Mouse (Mus musculus): ENCODE data around the gene Mov10l1. TPM values are rescaled to one million over a fixed set of nuclear protein-coding genes. Genes with fewer than 3 reads are reported as not detected.

Gene Mov10l1
- total RNA-seq, 1 experiment: 34.4 TPM

- peaks cover 2% of the 10 kb centered on the region in 2 experiments; a peak in 1 of 4 replicates for H3K4me1 ChIP-seq (ENCODE audit: control insufficient read depth in 2 of 2, insufficient read depth in 2 of 2, low read length in 2 of 2, poor library complexity in 1 of 2)
- TF ChIP-seq ZNF384 (IDR thresholded peaks at IDR 0.05; ENCODE audit: low read depth, low read length) (no peak), ZC3H11A (IDR thresholded peaks at IDR 0.05; ENCODE audit: borderline replicate concordance, low read depth, low read length) (no peak), CHD2 (IDR thresholded peaks at IDR 0.05; ENCODE audit: low read depth, low read length) (no peak), HCFC1 (IDR thresholded peaks at IDR 0.05; ENCODE audit: borderline replicate concordance, insufficient read depth, low read length) (no peak), MAFK (IDR thresholded peaks at IDR 0.05; ENCODE audit: insufficient read depth, low read depth, low read length) (no peak)
- in situ Hi-C loops (cut with MboI; ENCODE audit: low sequenced_read_pairs in 2 of 2, unreplicated experiment in 2 of 2): no loop called here
- H3K9me3 ChIP-seq (ENCODE audit: control insufficient read depth, insufficient read depth, low read depth, low read length): no peaks in the 10 kb centered on the region
- H3K4me3 ChIP-seq (ENCODE audit: insufficient read depth in 1 of 2, low read depth in 1 of 2, low read length in 2 of 2, poor library complexity in 1 of 2, severe bottlenecking in 1 of 2): no peak overlapping the region
- peaks cover 27% of the 10 kb centered on the region; the same call in 1 of the 2 replicates for H3K36me3 ChIP-seq (ENCODE audit: control insufficient read depth, insufficient read depth, low read length, poor library complexity, severe bottlenecking)
- H3K9ac ChIP-seq (ENCODE audit: insufficient read depth, low read depth, low read length, poor library complexity, severe bottlenecking): no peak overlapping the region
- no peak overlapping the region for H3K27ac ChIP-seq (ENCODE audit: insufficient read depth, low read depth, low read length, poor library complexity, severe bottlenecking)
- no peak for DNase-seq (ENCODE audit: low read depth, low spot score)
Observed at GRCm38 (mm10) chr15:89084826-89085225, 102.1 kb downstream of the Mov10l1 start.

DNA sequence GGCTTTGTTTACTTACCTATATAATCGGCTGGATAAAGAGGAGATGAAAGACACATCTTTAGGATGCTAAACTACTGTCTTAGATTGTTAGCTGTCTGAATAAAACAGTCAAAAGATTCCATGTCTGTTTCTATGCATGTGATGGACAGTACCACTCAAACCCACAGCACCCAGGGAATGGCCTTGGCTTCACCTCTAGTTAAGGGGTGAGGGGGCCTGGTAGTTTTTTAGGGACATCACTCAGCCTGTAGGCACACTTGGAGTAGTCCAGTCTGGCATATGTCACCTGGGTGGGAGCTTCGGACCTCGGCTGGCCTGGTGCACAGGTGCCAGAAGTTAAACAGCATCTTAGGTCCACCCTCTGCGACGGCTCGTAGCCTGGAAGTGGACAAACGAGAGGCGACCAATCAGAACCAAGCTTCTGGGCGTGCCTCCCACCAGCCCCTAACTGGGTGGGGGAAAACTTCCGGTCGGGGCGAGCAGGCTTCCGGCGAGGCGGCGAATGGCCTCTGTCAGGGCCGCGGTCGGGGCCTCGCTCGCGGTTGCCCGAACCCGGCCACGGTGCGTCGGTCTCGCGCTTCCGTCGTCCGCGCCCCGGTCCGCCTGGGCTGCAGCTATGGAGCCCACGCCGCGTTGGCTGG is 106.0 kb downstream of the Mov10l1 start, which contains the start of gene Selenoo:
TSS of gene Selenoo (plus strand) at position 478 of the 641 bp plus-strand sequence.
- in situ Hi-C loops (cut with MboI; ENCODE audit: low sequenced_read_pairs in 2 of 2, unreplicated experiment in 2 of 2): no loop called here
- H3K4me3 ChIP-seq (ENCODE audit: insufficient read depth in 1 of 2, low read depth in 1 of 2, low read length in 2 of 2, poor library complexity in 1 of 2, severe bottlenecking in 1 of 2): peak within 1 kb of the TSS; percentile 74 to 78
- no peaks in the 10 kb centered on the region for H3K9me3 ChIP-seq (ENCODE audit: control insufficient read depth, insufficient read depth, low read depth, low read length)
- peaks cover 2 to 3% of the 10 kb centered on the region in 2 experiments; a peak in 1 of 4 replicates for H3K4me1 ChIP-seq (ENCODE audit: control insufficient read depth in 2 of 2, insufficient read depth in 2 of 2, low read length in 2 of 2, poor library complexity in 1 of 2)
- peaks cover 15% of the 10 kb centered on the region; the same call in 1 of the 2 replicates for H3K36me3 ChIP-seq (ENCODE audit: control insufficient read depth, insufficient read depth, low read length, poor library complexity, severe bottlenecking)
- no peak within 1 kb of the TSS for H3K27ac ChIP-seq (ENCODE audit: insufficient read depth, low read depth, low read length, poor library complexity, severe bottlenecking)
- H3K9ac ChIP-seq (ENCODE audit: insufficient read depth, low read depth, low read length, poor library complexity, severe bottlenecking): peak within 1 kb of the TSS; percentile 82
- TF ChIP-seq CHD2 (IDR thresholded peaks at IDR 0.05; ENCODE audit: low read depth, low read length) (no peak), ZNF384 (IDR thresholded peaks at IDR 0.05; ENCODE audit: low read depth, low read length) (no peak), HCFC1 (IDR thresholded peaks at IDR 0.05; ENCODE audit: borderline replicate concordance, insufficient read depth, low read length) (no peak), ZC3H11A (IDR thresholded peaks at IDR 0.05; ENCODE audit: borderline replicate concordance, low read depth, low read length) (no peak), MAFK (IDR thresholded peaks at IDR 0.05; ENCODE audit: insufficient read depth, low read depth, low read length) (no peak)
- peak; percentile 47 for DNase-seq (ENCODE audit: low read depth, low spot score)

DNA sequence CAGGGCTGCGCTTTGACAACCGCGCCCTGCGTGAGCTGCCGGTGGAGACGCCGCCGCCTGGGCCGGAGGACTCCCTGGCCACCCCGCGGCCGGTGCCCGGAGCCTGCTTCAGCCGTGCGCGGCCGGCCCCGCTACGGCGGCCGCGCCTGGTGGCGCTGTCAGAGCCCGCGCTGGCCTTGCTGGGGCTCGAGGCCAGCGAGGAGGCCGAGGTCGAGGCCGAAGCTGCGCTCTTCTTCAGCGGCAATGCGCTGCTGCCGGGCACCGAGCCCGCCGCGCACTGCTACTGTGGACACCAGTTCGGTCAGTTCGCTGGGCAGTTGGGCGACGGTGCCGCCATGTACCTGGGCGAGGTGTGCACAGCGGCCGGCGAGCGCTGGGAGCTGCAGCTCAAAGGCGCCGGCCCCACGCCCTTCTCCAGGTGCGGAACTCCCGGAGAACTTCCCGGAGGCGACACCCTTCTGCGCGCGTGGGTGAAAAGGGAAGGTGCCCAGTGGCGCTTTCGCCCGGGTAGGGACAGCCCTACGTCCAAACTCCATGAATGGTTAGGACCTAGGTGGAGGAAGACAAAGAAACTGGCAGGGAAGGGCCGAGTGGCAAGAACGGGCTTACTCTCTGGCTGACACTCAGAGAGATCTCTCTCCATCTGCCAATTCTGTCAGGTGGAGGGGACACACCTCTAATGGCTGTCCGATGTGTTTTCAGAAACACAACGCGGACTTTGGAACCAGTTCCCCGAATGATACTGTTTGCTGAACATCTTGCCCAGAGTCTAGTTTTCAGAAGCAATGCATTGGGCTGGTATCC is 106.7 kb downstream of the Mov10l1 start:
- peak overlapping the region; percentile 74 to 78 for H3K4me3 ChIP-seq (ENCODE audit: insufficient read depth in 1 of 2, low read depth in 1 of 2, low read length in 2 of 2, poor library complexity in 1 of 2, severe bottlenecking in 1 of 2)
- in situ Hi-C loops (cut with MboI; ENCODE audit: low sequenced_read_pairs in 2 of 2, unreplicated experiment in 2 of 2): no loop called here
- peak overlapping the region; percentile 82 for H3K9ac ChIP-seq (ENCODE audit: insufficient read depth, low read depth, low read length, poor library complexity, severe bottlenecking)
- H3K4me1 ChIP-seq (ENCODE audit: control insufficient read depth in 2 of 2, insufficient read depth in 2 of 2, low read length in 2 of 2, poor library complexity in 1 of 2): peaks cover 2 to 3% of the 10 kb centered on the region in 2 experiments; a peak in 1 of 4 replicates
- H3K36me3 ChIP-seq (ENCODE audit: control insufficient read depth, insufficient read depth, low read length, poor library complexity, severe bottlenecking): peaks cover 12% of the 10 kb centered on the region; the same call in 1 of the 2 replicates
- H3K27ac ChIP-seq (ENCODE audit: insufficient read depth, low read depth, low read length, poor library complexity, severe bottlenecking): no peak overlapping the region
- DNase-seq (ENCODE audit: low read depth, low spot score): no peak
- no peak for TF ChIP-seq MAFK (IDR thresholded peaks at IDR 0.05; ENCODE audit: insufficient read depth, low read depth, low read length)
- TF ChIP-seq ZC3H11A (IDR thresholded peaks at IDR 0.05; ENCODE audit: borderline replicate concordance, low read depth, low read length): no peak
- no peak for TF ChIP-seq HCFC1 (IDR thresholded peaks at IDR 0.05; ENCODE audit: borderline replicate concordance, insufficient read depth, low read length)
- TF ChIP-seq ZNF384 (IDR thresholded peaks at IDR 0.05; ENCODE audit: low read depth, low read length): no peak
- no peak for TF ChIP-seq CHD2 (IDR thresholded peaks at IDR 0.05; ENCODE audit: low read depth, low read length)
- H3K9me3 ChIP-seq (ENCODE audit: control insufficient read depth, insufficient read depth, low read depth, low read length): no peaks in the 10 kb centered on the region

DNA sequence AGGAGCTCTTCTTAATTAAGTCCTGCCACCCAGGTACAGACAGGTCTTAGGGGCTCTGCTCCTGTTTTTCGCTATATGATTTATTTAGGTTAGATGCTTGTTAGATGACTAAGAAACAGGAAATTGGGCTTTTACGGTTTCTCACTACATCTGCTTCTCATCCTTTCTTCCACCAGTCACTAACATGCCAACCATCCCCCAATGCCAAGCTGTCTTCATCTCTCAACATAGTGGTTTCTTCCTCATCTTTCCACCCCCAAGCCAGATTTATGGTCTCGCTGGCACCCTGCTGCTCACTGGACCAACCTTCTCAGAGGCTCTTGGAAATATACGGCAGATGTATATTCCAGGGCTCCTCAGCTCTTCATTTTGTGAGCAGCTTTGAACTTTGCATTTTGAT is 108.0 kb downstream of the Mov10l1 start:
- peaks cover 6% of the 10 kb centered on the region; the same call in 1 of the 2 replicates for H3K36me3 ChIP-seq (ENCODE audit: control insufficient read depth, insufficient read depth, low read length, poor library complexity, severe bottlenecking)
- in situ Hi-C loops (cut with MboI; ENCODE audit: low sequenced_read_pairs in 2 of 2, unreplicated experiment in 2 of 2): no loop called here
- H3K27ac ChIP-seq (ENCODE audit: insufficient read depth, low read depth, low read length, poor library complexity, severe bottlenecking): no peak overlapping the region
- DNase-seq (ENCODE audit: low read depth, low spot score): no peak
- no peaks in the 10 kb centered on the region for H3K9me3 ChIP-seq (ENCODE audit: control insufficient read depth, insufficient read depth, low read depth, low read length)
- peaks cover 2 to 3% of the 10 kb centered on the region in 2 experiments; a peak in 1 of 4 replicates for H3K4me1 ChIP-seq (ENCODE audit: control insufficient read depth in 2 of 2, insufficient read depth in 2 of 2, low read length in 2 of 2, poor library complexity in 1 of 2)
- no peak overlapping the region for H3K4me3 ChIP-seq (ENCODE audit: insufficient read depth in 1 of 2, low read depth in 1 of 2, low read length in 2 of 2, poor library complexity in 1 of 2, severe bottlenecking in 1 of 2)
- no peak overlapping the region for H3K9ac ChIP-seq (ENCODE audit: insufficient read depth, low read depth, low read length, poor library complexity, severe bottlenecking)
- no peak for TF ChIP-seq HCFC1 (IDR thresholded peaks at IDR 0.05; ENCODE audit: borderline replicate concordance, insufficient read depth, low read length)
- TF ChIP-seq ZC3H11A (IDR thresholded peaks at IDR 0.05; ENCODE audit: borderline replicate concordance, low read depth, low read length): no peak
- TF ChIP-seq CHD2 (IDR thresholded peaks at IDR 0.05; ENCODE audit: low read depth, low read length): no peak
- no peak for TF ChIP-seq ZNF384 (IDR thresholded peaks at IDR 0.05; ENCODE audit: low read depth, low read length)
- no peak for TF ChIP-seq MAFK (IDR thresholded peaks at IDR 0.05; ENCODE audit: insufficient read depth, low read depth, low read length)
